ENCODE assay signal across 9 mouse cellular contexts in genomic region chr8:85076001-85076400, GRCm38 (mm10). TPM values are rescaled to one million over a fixed set of nuclear protein-coding genes. Genes with fewer than 3 reads are reported as not detected.
DNase-seq lines count a peak whose midpoint lies in the region; TF ChIP-seq lines count a peak whose summit lies in the region.
"Had no signal": no experiment of that assay in that cellular context is flagged by ENCODE, and none has a peak within 500 bp of the region (broad histone marks: within the 10 kb centered on the region; RNA-seq: fewer than 3 reads in every experiment).

No protein-coding gene starts in this region.

- peaks cover 7% of the 10 kb centered on the region for H3K4me1 ChIP-seq in liver, adult 2 months (ENCODE audit: control insufficient read depth, insufficient read depth, low read length)

- peak; percentile 66 for TF ChIP-seq CTCF in liver, adult 2 months (IDR thresholded peaks at IDR 0.05; ENCODE audit: low read depth, low read length)

- no peak overlapping the region for H3K4me3 ChIP-seq in liver, adult 2 months (ENCODE audit: insufficient read depth, low read depth, low read length)
- H3K4me3 ChIP-seq: megakaryocyte, embryonic 14.5 days had no signal

- peaks cover 9% of the 10 kb centered on the region; the same call in 1 of the 2 replicates for H3K79me2 ChIP-seq in liver, adult 2 months (ENCODE audit: control insufficient read depth, insufficient read depth, low read length)

- H3K36me3 ChIP-seq in liver, adult 2 months (ENCODE audit: control insufficient read depth, insufficient read depth, low read length) = peaks cover 2% of the 10 kb centered on the region; the same call in 1 of the 2 replicates

- H3K27ac ChIP-seq in liver, adult 2 months (replicated peaks; ENCODE audit: insufficient read depth, low read depth, low read length) = no peak overlapping the region

- no peak for TF ChIP-seq POLR2A in liver, adult 2 months (IDR thresholded peaks at IDR 0.05; ENCODE audit: extremely low read depth, insufficient read depth, low read length)

- no peak overlapping the region for H3K9ac ChIP-seq in liver, adult 2 months (ENCODE audit: low read depth, low read length)

- no peaks in the 10 kb centered on the region for H3K27me3 ChIP-seq in liver, adult 2 months (ENCODE audit: control insufficient read depth, insufficient read depth, low read length)
- H3K27me3 ChIP-seq: megakaryocyte, embryonic 14.5 days had no signal

- 82% methylated on average over 9 of the region's 9 CpGs for WGBS in liver, adult 2 months

- DNase-seq in cerebellum, adult 18-20 months = peak; percentile 56 to 58
- DNase-seq in cerebellum, adult 11 months = no peak
- DNase-seq in lung, adult 18-20 months = peak; percentile 39 to 40
- DNase-seq in lung, postnatal 25 days (ENCODE audit: low spot score) = no peak
- DNase-seq in cerebellum, postnatal 14 days = peak; percentile 65 to 79
- DNase-seq in liver, adult 2 months (ENCODE audit: extremely low read depth, low read depth, low spot score) = no peak
- DNase-seq in natural killer cell, adult 2 months (ENCODE audit: low spot score in 2 of 2) = no peak
- DNase-seq in MN1 (ENCODE audit: low spot score) = no peak

RNA-seq across cellular contexts. Expression of gene Dhps, which starts 4.4 kb away (rescaled TPM):
- total RNA-seq in liver, adult 2 months (2014; rRNA removed) = 14.8 and 15.1 TPM in 2 replicates
- polyA plus RNA-seq in liver, adult 2 months (2012; rRNA removed) = 14.4 and 20.6 TPM in 2 replicates

RNA-seq across cellular contexts. Expression of gene Wdr83os, which starts 4.5 kb away (rescaled TPM):
- 26.3 and 33.0 TPM in 2 replicates for total RNA-seq in liver, adult 2 months (2014; rRNA removed)
- 111 and 126 TPM in 2 replicates for polyA plus RNA-seq in liver, adult 2 months (2012; rRNA removed)

RNA-seq across cellular contexts. Expression of gene Wdr83, which starts 5.1 kb away (rescaled TPM):
- total RNA-seq in liver, adult 2 months (2014; rRNA removed) = 12.2 and 15.5 TPM in 2 replicates
- 22.5 and 26.2 TPM in 2 replicates for polyA plus RNA-seq in liver, adult 2 months (2012; rRNA removed)

RNA-seq across cellular contexts. Expression of gene Man2b1, which starts 7.1 kb away (rescaled TPM):
- 57.2 and 70.4 TPM in 2 replicates for total RNA-seq in liver, adult 2 months (2014; rRNA removed)
- polyA plus RNA-seq in liver, adult 2 months (2012; rRNA removed) = 51.5 and 69.5 TPM in 2 replicates

RNA-seq across cellular contexts. Expression of gene Gm5741, which starts 8.2 kb away (rescaled TPM):
- total RNA-seq in liver, adult 2 months (2014; rRNA removed) = not detected in 2 replicates
- 0.70 TPM in 1 of 2 replicates, not detected in the other for polyA plus RNA-seq in liver, adult 2 months (2012; rRNA removed)

Comparison
In these comparisons a context has a peak if more than half of its experiments do, and no peak if none do; other contexts are left out.
1. DNase-seq: peak in cerebellum, adult 18-20 months (2 of 2), lung, adult 18-20 months (2 of 2) and cerebellum, postnatal 14 days (2 of 2); none in cerebellum, adult 11 months (single experiment), lung, postnatal 25 days (single experiment), liver, adult 2 months (single experiment), natural killer cell, adult 2 months (0 of 2) and MN1 (single experiment).